Mouse (Mus musculus) ES-Bruce4 (cell line): Measurements from ENCODE around the gene Pou6f1.

ENCODE experiments used
- CTCF ChIP-seq: IDR thresholded peaks from one replicate; pipeline ENCODE4 v1.8.1; 2011; ENCODE audit warnings: low read depth, low read length
- EP300 ChIP-seq: IDR thresholded peaks from 2 replicates; pipeline ENCODE4 v1.6.1; 2011; ENCODE audit warnings: low read depth, low read length; ENCODE audit not compliant: insufficient read depth
- POLR2A ChIP-seq: IDR thresholded peaks from one replicate; pipeline ENCODE4 v1.8.1; 2011; ENCODE audit warnings: low read length; ENCODE audit not compliant: insufficient read depth

GRCm38 (mm10) chr15:100616221-100616620 is 16.4 kb upstream of the Pou6f1 start:
- TF ChIP-seq CTCF (no peak), EP300 (no peak), POLR2A (no peak)
